Mouse (Mus musculus): ENCODE results near the gene Nsl1. TPM values are rescaled to one million over a fixed set of nuclear protein-coding genes. Genes with fewer than 3 reads are reported as not detected.
A peak's percentile ranks its signal among the peaks of the same experiment; 100 is the strongest.

Gene Nsl1
- total RNA-seq, 2 experiments from 2014 or later = 0.05 to 0.08 TPM

DNA sequence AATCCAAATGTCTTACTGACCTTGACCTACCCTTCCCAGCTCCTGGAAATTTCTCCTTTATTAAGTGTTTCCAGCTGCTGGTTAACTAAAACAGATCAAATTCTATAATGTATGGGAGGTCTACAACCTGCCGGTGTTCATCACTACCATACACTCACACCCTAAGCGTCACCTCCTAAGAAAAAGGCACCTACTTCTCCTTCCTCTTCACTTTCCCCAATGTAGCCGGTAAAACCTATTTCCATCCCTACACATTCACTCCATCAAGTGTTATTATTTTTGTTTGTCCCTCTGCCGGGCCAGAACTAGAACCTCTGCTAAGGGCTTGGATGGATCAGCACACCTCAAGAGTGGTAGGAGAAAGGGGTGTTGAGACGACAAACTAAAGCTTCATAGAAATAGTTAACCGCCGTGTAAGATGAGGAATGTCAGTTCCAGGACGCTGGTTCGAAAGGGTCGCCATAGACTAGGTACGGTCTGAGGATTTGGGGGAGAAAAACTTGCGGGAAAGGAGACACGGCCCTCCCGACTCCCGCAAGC lies 501 bp upstream of the Nsl1 start:
- Histone ChIP-seq H3K27ac (peak overlapping the region; percentile 91), H3K4me3 (peak overlapping the region; percentile 87)
- intact Hi-C loops (cut with DNase I) = loop anchor here (2.0 to 5.0 kb wide), 2 partner anchors 36 to 120 kb away; partner anchors contain the start of gene Flvcr1
- no peak for DNase-seq
- TF ChIP-seq CTCF (IDR thresholded peaks at IDR 0.05) = no peak

DNA sequence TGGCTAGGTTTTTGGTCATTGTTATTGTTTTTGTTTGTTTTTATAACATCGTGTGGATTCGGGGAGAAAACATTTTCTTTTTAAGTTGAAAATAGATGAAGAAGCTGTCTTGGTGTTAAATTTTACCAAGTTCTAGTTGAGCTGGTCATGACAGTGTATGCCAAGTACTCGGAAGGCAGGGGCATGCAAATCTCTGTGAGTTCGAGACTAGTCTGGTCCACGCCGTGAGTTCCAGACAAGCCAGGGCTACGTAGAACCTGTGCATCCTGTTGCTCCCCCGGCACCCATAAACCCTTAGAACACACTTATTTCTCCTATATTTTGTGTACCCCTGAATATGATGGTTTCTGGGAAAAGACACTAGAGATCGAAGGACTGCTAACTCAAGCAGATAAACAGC lies 888 bp downstream of the Nsl1 start:
- no peak for DNase-seq
- intact Hi-C loops (cut with DNase I) = loop anchor here (2.0 to 5.0 kb wide), 2 partner anchors 37 to 121 kb away; partner anchors contain the start of gene Flvcr1
- no peak overlapping the region; the same call in 1 of the 2 replicates for H3K4me3 ChIP-seq
- no peak for TF ChIP-seq CTCF (IDR thresholded peaks at IDR 0.05)
- H3K27ac ChIP-seq = no peak overlapping the region

DNA sequence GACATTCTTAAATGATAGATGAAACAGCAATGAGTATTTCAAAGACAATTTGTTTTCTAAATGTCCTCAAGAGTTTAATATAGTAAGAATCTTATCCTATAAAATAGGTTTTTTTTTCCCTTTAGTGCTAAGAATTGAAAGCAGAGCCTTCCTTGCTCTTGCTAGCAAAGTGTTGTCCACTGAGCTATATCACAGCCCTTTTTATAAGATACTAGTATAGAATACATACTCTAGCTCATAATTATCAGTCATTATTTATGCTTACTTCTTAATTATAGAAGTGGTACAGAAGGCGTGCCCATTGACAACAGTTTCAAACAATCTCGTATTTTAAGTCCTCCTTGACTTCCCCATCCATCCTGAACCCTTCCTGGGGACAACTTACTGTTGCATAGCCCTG lies 1.7 kb downstream of the Nsl1 start:
- Histone ChIP-seq H3K27ac (no peak overlapping the region), H3K4me3 (no peak overlapping the region)
- no peak for DNase-seq
- TF ChIP-seq CTCF (IDR thresholded peaks at IDR 0.05) = no peak
- intact Hi-C loops (cut with DNase I) = loop anchor here (5.0 kb wide), 1 partner anchor 122 kb away; no protein-coding TSS in a partner anchor

DNA sequence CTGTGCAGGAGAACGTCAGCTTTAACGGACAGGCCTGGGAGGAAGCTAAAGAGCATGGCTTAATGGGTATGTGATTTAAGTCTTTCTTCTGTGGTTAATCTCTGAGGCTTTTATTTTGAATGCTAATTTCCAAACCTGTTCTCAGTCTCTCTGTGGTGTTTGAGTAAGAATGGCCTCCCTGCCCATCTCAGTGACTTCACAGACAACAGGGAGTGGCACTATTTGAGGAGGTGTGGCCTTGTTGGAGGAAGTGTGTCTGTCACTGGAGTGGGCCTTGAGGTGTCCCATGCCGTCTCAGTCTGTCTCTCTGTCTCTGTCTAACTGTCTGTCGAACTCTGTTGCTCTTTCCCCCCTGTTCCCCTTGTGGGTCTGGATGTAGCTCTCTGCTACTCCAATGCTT lies 2.4 kb downstream of the Nsl1 start:
- intact Hi-C loops (cut with DNase I) = no loop called here
- no peak for TF ChIP-seq CTCF (IDR thresholded peaks at IDR 0.05)
- DNase-seq = no peak
- Histone ChIP-seq H3K4me3 (no peak overlapping the region), H3K27ac (no peak overlapping the region)

DNA sequence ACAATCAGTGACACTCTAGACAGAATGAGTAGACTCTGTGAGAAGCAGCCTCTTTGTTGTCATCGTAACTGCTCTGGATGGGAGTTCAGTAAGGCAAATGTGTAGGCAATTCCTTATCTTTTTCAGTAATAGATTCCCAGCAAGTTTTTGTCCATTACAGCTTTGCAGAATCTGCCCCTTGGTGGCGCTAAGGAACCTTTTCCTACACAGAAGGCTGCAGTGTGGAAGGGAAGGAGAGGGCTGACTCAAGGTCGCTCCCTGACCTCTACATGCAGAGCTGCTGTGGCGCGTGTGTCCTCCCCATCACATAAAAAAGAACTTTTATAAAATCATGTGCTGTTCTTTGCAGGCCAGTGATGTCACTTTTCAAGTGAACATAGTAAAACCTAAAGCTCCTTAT lies 5.6 kb downstream of the Nsl1 start:
- Histone ChIP-seq H3K27ac (no peak overlapping the region), H3K4me3 (no peak overlapping the region)
- intact Hi-C loops (cut with DNase I) = no loop called here
- TF ChIP-seq CTCF (IDR thresholded peaks at IDR 0.05) = 0 out of 2 replicates have a peak, but pooled peaks have one; percentile 14
- no peak for DNase-seq

DNA sequence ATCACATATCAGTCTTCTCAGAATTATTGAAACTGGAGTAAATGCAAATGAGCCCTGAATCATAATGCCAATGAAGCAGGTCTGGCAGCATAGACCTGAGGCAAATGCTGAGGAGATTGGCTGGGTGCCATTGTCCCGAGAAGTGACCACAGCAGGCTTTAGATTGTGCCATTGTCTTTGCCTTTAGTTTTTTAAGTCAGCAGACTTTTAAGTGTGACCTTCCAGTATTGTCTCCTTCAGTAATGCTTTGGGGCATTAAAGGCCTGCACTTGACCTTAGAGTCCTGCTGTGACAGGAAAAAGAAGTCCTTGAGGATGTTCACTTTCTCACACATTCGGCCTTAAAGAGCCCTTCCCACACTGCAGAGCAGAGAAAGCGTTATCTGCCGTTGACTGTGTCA lies 7.4 kb downstream of the Nsl1 start:
- Histone ChIP-seq H3K27ac (no peak overlapping the region), H3K4me3 (no peak overlapping the region)
- DNase-seq = no peak
- no peak for TF ChIP-seq CTCF (IDR thresholded peaks at IDR 0.05)
- intact Hi-C loops (cut with DNase I) = no loop called here

DNA sequence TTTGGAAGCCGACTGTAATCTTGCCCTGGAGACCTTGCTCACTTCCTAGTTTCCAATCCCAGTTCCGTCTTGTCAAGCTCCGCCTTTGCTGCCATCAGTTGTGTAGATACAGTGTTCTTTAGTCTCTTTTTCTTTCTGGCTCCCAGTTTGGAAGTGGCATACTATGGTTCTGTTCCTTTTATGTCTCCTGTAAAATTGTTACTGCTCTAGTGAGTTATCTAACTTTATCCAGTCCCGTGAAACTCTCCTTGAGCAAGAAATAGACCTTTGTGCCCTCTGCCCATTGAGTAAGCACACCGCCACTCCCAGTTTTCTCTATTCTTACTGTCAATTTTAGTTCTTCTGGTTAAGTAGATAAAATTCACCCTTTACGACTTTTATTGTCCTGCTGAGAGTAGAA lies 8.8 kb downstream of the Nsl1 start:
- no peak overlapping the region for H3K4me3 ChIP-seq
- TF ChIP-seq CTCF (IDR thresholded peaks at IDR 0.05) = no peak
- DNase-seq = no peak
- intact Hi-C loops (cut with DNase I) = no loop called here
- no peak overlapping the region for H3K27ac ChIP-seq

DNA sequence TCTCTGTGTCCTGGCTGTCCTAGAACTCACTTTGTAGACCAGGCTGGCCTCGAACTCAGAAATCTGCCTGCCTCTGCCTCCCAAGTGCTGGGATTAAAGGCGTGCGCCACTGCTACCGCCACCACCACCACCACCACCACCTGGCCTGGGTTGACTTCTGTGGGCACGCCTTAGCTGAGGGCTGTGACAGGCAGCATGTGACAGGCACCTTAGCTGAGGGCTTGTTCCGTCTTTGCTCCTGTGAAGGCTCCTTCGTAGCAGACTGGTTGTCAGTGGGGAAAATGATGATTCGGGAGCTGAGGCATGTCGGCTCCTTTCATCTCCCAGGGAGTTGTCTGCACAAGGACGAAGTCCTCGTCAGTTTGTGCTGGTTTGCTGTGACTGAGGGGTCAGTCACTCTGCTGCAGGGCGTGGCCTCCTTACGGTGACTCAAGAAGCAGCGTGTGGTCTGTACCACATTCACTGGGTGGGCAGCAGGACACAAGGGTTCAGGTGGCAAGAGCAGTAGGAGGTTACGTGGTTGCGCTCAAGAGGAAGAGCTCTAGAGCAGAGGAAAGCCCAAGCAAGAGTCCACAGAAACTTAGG lies 9.6 kb downstream of the Nsl1 start:
- H3K27ac ChIP-seq = peak overlapping the region; percentile 28; the same call in 1 of the 2 replicates
- DNase-seq = no peak
- no peak for TF ChIP-seq CTCF (IDR thresholded peaks at IDR 0.05)
- no peak overlapping the region for H3K4me3 ChIP-seq
- intact Hi-C loops (cut with DNase I) = no loop called here

DNA sequence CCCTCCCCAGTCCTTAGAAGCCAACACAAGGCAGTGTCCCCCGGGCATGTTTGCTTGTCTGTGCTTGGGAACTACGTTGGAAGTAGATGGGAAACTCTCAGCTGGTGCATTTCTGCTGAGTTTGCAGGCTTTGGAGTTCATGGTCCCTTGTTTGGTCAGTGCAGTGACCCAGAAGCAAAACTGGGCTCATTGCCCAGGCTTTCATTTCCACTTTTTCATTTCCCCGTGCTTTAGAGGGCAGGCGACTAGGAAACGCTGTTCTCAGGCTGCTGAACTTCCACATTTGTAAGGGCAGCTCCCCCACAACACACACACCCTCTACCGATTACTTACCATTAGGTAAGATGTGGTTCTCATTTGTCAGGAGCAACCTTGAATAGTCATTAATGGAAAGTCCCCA lies 10.2 kb downstream of the Nsl1 start:
- no peak overlapping the region for H3K4me3 ChIP-seq
- intact Hi-C loops (cut with DNase I) = no loop called here
- TF ChIP-seq CTCF (IDR thresholded peaks at IDR 0.05) = no peak
- peak; percentile 36 for DNase-seq
- H3K27ac ChIP-seq = 0 out of 2 replicates have a peak overlapping the region, but pooled peaks have one; percentile 28

DNA sequence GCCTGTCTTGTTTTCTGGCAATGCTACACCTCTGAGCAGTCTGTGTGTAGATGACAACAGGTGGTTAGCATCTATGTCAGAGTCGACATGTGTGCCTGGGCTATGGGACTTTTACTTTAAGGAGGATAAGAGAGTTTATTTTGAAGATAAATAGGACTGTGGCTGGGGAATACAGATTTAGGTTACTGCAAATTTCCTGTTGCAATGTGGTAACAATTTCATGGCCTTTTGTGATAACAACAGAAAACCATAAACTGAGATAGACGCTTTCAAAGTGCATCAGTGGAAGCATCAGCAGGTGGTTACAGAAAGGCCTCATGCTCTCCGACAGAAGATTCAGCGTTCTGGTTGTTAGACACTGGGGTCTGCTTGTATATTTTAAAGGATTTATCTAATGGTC lies 10.7 kb downstream of the Nsl1 start:
- intact Hi-C loops (cut with DNase I) = no loop called here
- no peak for TF ChIP-seq CTCF (IDR thresholded peaks at IDR 0.05)
- Histone ChIP-seq H3K4me3 (no peak overlapping the region), H3K27ac (no peak overlapping the region)
- no peak for DNase-seq

DNA sequence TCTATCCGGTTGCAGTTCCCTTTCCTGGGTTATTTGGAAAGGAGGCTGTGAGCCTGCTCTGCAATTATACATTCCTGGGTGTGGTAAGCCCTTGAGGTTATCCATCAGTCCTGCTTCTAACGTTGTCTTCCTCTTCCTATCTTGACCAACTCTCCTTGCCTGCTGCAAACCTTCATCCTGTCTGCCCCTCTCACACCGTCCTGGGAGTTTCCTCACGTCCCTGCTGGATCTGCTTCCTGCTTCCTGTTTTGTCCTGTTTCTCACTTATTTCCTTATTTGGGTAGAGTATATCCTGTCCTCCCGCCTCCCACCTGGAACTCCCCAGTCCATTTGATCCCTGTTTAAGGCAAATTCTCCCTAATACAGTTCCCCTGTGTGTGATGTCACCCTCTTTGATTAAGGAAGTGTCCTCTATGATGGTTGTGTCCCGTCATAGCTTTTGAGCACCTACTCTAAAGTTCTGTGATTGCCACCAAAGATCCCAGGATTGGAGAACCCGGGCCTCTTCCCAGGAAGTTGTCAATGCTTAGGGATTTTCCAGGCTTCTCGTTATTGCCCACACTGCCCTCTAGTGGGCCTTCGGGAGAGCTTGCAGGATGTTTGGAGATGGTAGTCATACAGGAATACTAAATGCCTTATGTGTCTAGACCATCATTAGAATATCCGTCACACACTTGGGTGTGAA lies 12.5 kb downstream of the Nsl1 start:
- intact Hi-C loops (cut with DNase I) = loop anchor here (1.0 kb wide), 1 partner anchor 131 kb away; no protein-coding TSS in a partner anchor
- Histone ChIP-seq H3K27ac (peak overlapping the region; percentile 79), H3K4me3 (peak overlapping the region; percentile 57)
- peak; percentile 88 for TF ChIP-seq CTCF (IDR thresholded peaks at IDR 0.05)
- DNase-seq = peak; percentile 61

DNA sequence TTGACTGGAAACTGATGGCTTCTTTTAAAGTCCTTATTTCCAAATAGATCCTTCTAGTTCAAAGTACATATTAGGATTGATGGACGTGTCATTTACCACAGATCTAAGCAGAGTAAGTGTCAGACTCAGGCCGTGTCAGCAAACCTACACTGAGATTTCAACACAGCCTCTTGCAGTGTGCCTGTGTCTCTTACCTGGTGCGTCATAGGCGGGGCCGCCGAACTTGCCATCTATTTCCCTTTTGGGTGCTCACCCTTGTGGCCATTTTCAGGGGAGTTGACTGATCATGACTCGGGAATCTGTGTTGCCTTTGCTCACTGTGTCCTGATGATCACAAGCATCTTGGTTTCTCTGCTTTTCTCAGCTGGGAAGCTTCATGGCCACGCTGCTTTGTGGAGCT lies 20.4 kb downstream of the Nsl1 start:
- TF ChIP-seq CTCF (IDR thresholded peaks at IDR 0.05) = no peak
- intact Hi-C loops (cut with DNase I) = no loop called here
- H3K4me3 ChIP-seq = no peak overlapping the region
- H3K27ac ChIP-seq = no peak overlapping the region
- no peak for DNase-seq

DNA sequence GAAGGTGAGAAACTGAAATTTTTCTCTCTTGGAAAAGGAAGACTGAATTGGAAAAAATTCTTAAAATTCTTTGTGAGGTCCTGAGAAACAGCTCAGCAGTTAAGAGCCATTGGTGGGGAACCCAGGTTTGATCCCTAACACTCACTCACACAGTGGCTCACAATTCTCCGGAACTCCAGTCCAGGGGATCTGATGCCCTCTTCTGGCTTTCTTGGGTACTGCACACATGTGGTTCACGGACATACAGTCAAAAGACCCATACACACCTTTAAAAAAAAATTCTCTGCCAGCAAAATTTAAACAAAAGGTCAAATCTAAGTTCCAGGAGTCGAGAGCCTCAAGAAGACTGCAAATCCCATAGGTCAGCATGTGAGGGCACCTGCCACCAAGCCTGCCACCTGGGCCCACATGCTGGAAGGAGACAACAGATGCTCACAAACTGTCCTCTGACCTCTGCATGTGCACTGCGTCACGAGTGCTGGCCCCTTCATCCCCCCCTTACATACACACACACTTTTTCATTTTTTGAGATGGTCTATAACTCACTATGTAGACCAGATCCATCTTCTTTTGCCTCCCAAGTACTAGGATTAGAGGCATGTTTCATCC lies 22.2 kb downstream of the Nsl1 start:
- no peak overlapping the region for H3K4me3 ChIP-seq
- no peak overlapping the region for H3K27ac ChIP-seq
- TF ChIP-seq CTCF (IDR thresholded peaks at IDR 0.05) = peak; percentile 68
- peak; percentile 51 for DNase-seq
- intact Hi-C loops (cut with DNase I) = no loop called here

Measured in gastrocnemius, adult 2 months (tissue).